Mouse (Mus musculus) megakaryocyte-erythroid progenitor cell, adult 5-6 weeks (primary cell): ENCODE results near the gene Macrod1. TPM values are rescaled to one million over a fixed set of nuclear protein-coding genes. Genes with fewer than 3 reads are reported as not detected.
A peak's percentile ranks its signal among the peaks of the same experiment; 100 is the strongest.

Source experiments
- ATAC-seq: replicated peaks from 2 replicates; pipeline ENCODE4 v1.8.0; 2016; ENCODE audit warnings: mild to moderate bottlenecking, inconsistent platforms; ENCODE audit not compliant: severe bottlenecking, poor library complexity, low FRiP score, low TSS enrichment
- total RNA-seq, 2 experiments: library from RNA; stranded (forward) in 1 of 2; stranded (reverse) in 1 of 2; fragments of 200-1000, 215-1000 nt in 1 of 2; fragments of >200 nt in 1 of 2; fragmentation: Nextera tagmentation in 1 of 2; gene quantifications; 2 replicates each; pipeline ENCODE4 v1.2.3; 2014 to 2017

Macrod1 gene
- total RNA-seq, 2 experiments from 2014 or later: 10.3 to 19.1 TPM

DNA sequence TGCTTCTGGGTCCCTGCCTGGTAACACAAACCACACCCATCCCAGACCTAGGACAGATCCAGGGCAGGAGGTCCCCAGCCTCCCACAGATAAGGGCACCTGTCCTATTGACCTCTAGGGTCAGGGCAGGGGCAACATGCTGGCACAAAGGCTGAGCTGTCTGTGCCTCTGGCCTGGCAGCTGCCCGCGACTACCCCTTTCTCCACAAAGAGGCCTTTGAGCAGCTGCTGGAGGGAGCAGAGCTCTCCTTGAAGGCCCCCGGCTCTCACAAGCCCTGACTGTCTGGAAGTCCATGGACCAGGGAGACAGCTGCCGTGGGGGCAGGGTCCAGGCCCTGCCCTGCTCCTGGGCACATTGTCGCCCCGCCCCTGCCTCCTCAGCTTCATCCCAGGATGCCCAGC, 98.6 kb downstream of the Macrod1 start:
- ATAC-seq: no peak

DNA sequence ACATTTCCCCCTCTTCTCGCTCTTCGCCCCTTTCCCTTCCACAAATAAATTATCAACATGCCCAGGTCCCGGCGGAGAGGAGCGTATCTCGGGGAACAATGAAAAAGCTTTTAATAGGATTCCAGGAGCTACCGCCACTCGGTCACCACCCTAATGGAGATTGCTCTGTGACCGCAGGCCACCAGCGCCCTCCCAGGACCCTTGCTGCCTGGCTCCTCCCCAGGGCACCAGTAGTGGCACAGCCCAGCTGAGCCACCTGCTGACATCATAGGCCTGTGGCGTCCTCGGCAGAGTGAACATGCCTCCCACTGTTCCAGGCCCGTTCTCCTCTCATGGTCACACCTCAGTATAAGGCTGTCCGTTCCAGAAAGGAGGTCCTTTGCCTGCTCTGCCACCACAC, 101.1 kb downstream of the Macrod1 start:
- no peak for ATAC-seq

DNA sequence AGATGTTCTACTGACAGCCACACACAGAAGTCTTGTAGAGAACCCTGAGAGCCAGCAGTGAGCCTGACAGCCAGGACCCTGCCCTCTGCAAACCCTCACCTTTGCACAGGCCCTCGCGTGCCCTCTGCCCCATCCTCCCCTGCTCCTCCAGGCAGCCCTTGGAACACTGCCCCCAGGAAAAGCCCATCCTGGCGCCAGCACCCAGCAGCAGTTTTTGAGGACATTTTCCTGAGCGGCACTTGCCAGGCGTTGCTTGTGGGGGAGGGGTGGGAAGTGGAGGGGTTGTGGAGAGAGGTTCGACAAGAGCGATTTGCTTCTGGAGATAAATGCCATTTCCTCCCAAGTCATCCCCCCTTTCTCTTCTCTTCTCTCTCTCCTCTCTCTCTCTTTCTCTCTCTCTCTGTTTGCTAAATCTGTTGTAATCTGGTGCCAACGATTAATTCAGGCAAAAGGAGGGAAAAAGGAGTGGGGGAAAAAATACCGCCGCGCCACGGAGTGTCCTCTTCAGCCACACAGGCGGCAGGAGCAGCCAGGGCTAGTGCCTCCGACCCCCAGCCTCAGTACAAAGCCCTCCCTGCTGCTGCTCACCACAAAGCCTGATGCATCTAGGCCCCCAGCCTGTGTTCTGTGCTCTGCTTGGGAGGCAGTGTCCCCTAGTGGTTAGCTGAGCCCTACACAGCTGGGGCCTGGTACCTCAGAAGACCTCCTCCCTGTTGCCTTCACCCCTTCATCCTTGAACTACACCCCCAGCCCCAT, 103.7 kb downstream of the Macrod1 start:
- ATAC-seq: no peak

DNA sequence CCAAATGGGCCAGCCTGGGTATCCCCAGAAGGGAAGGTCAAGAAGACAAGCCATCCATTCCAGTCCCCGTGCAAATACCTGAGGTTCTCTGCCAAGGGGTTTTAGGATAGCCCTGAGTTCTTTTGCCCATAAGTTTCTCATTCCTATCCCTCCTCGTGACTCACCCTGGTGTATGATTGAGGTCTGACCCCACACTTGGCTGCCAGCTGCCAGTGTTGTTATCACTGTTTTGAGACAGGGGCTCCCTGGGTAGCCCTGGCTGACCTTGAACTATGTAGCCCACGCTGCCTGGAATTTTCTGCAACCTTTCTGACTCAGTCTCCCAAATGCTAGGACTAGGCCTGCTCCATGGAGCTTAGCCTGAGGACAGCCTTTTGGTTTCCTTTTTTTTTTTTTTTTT, 104.5 kb downstream of the Macrod1 start:
- ATAC-seq: no peak

DNA sequence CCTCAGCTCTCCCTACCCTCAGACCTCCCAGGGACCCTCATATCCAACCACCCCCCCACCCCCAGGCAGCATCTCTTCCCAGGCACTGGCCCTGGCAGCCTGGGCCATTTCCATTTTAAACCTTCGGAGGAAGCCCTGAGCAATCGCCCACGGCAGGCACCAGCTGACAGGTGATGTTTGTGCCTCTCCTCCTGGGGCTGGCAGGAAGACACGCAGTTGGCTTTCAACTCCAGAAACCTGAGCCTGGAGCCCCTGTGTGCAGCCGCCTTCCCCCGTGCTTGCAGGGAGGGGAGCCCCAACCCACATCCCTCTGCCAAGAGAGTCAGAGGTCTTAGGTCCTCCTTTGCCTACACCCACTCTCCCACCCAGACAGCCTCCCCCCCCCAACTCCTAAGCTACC, 107.6 kb downstream of the Macrod1 start:
- ATAC-seq: no peak

DNA sequence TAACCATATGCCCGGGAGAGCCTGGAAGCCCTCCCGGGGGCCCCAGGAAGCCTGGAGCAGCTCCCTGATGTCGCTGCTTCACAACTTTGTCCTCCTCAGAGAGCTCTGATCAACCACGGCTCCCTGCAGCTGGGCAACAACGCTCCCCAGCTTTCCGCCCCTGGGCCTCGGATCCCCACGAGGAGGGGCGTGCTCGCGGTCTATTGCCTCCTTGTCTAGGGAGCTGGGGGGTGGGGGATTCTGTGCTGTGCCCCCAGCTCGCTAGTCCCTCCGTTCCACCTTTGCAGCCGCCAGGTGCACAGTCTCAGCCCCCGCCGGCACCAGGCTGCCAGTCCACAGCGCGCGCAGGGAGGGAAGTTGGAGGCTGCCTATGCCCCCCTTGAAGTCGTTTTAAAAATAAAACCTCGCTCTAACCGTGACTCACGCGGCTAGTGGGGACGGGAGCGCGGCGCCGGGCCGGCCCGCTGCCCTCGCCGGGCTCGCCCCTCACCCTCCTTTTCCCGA, 108.3 kb downstream of the Macrod1 start:
- ATAC-seq: no peak

DNA sequence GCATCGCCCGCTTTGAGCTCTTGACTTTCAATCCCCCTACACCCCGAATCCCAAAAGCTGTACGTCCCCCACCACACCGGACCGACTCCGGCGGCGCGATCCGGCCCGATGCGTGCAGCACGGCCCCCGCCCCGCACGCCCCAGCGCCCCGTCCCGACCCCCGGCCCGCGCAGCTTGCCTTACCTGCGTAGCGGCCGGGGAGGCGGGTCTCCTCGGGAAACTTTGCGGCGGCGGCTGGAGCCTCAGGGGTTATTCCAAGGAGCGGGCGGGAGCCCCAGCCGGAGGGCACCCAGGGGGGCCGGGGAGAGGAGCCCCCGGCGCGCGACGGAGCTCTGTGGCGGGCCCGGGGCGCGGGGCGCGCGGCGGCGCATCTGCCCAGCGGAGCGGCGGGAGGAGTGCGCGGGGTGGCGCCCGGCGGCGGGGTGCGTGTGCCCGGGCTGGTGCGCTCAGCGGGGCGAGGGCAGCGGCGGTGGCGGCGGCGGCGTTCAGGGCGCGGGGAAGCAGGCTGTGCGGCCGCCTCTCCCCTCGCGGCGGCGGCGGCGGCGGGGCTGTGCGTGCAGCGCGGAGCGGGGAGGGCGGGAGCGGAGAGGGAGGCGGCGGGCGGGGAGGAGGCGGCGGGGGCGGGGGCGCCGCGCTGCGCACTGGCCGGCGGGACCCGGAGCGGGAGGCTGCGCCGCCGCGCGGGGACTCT, 109.0 kb downstream of the Macrod1 start:
- no peak for ATAC-seq

DNA sequence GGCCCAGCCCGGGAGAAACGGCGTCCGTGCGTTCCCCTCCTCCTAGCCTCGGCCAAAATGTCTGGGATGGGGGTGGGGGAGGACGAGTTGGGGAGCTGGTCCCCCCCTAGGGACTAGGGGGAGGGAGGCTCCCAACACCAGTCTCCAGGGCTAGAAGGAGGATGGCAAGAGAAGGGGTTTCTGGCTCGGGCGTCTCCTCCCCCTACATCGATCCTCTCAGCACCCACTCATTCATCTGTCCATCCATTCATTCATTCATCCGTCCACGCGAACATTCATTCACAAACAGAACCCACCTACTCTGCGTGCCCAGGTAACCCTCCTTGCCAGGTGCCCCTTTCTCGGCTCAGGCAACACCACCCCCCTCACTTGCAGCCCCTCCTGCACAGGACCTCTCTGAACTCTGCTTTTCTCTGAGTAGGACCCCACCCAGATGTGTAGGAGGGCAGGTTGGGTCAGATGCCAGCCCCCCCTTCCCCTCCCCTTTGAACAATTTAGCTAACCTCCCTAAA, 109.6 kb downstream of the Macrod1 start:
- ATAC-seq: no peak

DNA sequence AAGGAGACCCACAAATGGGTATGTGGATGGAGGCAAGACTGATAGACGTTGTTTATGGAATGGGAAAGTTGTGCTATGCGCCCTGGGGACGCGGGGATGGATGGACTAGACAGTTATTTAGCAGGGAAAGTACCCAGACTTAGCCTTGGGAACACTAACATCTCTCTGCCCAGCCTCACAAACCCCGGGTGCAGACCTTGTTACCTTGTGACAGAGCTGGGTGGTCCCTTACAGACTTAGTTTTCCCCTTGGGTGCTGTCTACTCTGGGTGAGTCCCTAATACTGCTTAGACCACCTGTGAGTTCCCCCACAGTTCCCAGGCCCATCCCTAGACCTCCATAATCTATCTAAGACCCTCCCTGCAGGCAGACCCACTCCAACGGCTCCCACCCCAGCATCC, 110.2 kb downstream of the Macrod1 start:
- ATAC-seq: no peak

DNA sequence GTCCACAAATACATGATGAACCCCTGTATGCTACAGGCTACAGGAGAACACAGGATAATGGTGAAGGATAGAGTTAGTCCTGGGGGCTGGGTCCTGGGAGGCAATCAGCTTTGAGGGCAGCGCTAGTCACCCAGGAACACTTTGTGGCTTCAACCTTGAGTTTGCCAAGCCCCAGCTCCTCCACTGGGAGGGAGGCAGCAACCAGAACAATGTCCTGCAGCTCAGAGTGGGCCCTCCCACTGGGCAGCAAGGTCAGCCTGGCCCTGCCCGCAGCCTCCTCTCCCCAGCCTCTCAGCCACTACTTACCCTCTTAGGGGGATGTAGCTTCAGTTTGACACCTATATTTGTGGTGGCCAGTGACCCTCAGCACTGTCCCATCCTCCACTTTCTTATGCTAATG, 111.8 kb downstream of the Macrod1 start:
- ATAC-seq: no peak

DNA sequence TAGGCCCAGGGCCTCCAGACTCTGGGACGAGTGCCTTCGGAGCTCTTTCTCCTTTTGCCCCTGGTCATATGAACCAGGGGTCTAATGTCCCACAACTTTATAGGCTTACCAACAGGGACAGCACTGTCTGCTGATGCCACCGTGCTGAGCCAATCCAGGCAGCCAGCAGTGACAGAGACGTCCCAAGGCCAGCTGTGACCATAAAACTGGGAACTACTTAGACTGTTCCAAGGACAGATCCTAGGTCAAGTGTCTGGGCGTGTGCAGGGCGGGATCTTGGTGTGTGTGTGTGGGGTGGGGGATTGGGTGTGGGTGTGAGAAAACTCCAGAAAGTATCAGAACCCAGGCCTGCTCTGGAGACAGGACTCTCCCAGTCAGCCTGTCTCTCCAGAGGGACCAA, 114.3 kb downstream of the Macrod1 start:
- no peak for ATAC-seq

DNA sequence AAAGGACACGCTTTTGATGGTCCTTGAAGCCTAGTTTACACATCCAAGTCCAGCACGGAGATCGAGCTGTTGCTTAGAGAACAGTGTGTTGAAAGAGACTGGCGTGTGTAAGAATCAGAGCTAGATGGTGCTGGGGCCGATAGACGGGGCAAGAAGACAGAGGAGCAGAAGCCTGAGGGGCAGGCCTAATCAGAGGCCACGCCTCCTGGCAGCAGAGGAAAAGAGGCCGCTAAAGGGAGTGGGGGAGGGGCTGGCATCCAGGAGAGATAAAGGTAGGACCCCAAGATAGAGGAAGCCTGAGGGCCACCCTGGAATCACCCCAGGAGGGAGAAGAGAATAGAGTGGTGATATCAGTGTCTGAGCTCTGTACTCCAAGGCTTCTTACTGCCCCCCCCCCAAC, 114.8 kb downstream of the Macrod1 start:
- ATAC-seq: 0 out of 2 replicates have a peak, but pooled peaks have one; percentile 23

DNA sequence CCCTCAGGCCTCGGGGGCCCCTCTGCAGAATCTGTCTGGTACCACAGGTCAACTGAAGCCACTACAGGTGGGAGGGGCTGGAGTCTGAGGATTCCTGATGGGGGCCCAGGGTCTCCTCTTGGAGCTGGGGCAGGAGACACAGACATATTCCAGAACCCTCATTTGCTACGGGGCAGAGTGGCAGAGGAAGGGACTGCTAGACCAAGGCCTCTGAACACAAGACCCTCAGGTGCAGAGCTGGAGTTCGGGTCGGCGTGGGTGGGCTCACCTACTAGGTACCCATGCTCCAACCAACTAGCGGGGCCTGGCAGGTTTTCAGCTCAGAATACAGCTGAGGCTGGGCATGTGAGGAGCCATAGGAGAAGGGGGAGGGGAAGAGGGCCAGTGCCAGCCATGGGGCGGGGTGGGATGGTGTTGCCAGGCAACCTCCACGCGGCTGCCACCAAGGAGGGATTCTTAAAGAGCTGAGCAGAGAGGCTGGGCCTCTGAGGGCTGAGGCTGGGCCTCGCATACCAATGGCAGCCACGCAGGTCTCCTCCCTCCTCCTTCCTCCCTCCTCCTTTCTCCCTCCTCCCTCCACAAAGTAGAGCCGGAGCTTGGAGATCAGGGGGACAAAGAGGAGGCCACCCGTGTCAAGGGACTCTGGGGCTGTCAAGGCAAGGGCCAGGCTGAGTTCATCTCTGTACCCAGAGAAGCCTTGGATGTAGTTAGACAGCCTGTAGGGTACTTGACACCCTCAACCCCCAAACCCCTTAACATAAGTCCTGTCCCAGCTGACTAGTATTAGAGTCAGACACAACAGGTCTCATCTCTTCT, 115.6 kb downstream of the Macrod1 start:
- 0 out of 2 replicates have a peak, but pooled peaks have one; percentile 16 for ATAC-seq

DNA sequence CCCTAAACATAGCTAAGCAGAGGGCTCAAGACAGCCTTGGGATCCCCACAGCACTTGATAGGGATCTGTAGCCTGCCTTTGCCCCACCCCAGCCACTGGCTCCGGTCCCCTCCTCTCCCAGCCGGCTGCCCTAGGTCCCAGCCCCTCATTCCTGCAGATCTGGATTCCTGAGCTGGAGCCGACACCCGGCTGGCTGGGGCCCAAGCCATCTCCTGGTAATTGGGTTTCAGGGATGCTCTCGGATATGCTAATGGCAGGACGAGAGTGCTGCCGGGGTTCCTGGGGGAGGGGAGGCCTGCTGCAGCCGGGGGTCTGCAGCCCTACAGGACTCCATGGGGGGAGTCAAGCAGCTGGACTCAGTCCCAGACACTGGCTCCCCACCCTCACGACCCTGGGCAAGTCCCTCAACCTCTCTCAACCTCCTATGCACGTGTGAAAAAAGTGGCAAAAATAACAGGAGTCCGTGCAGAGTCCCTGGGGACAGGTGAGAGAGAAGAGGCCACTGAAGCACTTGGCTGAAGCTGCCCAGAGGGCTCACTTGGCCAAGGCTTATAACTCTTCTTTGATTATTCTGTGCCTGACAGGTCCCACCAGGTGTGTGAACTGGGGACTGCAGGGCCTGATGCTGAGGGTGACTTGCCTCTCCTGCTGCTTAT, 119.6 kb downstream of the Macrod1 start:
- ATAC-seq: no peak

DNA sequence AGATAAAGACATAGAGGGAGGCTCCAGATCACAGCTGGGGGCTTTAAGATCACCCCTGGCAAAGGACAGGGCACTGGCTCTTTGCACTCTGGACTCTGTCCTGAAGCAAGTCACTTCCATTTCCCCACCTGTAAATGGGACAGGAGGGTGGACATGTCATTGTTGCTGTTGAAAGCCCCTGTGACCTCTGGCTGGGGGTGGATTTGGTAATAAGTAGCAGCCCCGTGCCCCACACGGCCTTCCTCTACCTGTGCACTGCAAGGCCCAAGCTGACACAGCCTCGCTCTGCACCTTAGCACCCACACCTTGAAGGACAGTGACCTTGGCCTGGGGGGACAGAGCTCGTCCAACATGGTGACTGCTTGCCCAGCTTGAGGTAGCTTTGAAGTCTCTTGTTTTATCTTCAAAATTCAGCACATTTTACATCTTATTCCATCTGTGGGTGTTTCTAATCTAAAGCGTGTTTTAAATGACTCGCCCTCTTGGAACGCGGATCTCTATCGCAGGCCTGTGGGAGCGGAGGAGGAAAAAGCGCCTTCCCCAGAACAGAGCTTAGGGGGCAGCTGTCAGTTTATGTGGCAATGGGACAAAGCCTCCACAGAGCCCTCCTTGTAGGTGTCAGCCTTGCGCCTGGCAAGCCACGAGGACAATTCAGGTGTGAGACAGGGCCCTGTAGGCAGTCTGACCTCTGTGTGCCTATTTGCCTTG, 121.3 kb downstream of the Macrod1 start:
- no peak for ATAC-seq

DNA sequence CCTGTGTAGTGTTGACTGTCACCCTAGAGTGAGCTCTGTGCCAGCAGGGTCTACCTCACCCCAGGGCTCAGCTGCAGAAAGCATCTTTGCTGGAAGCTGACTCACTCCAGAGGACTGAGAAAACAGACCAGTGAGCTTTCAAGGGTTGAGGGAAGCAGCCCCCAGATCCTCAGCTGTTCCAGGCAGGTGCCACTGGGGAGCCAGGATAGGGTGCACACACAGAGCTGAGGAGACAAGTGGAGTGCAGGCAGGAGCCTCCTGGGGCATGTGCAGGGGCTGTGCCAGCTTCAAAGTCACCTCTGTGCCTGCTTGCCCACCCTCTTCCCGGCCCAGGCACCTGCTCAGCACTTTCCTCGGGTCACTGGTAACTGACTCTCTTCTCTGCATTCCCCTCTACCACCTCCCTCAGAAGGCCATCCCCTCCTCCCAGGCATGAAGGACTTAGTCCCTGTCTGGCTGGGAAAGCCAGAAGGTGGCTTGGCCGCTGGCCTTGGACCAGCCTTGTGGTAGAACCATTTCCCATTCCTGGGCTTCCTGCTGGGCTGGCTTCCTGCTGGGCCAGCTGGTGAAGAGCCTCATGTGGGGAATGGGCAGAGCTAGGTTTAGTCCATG, 122.3 kb downstream of the Macrod1 start:
- ATAC-seq: no peak

DNA sequence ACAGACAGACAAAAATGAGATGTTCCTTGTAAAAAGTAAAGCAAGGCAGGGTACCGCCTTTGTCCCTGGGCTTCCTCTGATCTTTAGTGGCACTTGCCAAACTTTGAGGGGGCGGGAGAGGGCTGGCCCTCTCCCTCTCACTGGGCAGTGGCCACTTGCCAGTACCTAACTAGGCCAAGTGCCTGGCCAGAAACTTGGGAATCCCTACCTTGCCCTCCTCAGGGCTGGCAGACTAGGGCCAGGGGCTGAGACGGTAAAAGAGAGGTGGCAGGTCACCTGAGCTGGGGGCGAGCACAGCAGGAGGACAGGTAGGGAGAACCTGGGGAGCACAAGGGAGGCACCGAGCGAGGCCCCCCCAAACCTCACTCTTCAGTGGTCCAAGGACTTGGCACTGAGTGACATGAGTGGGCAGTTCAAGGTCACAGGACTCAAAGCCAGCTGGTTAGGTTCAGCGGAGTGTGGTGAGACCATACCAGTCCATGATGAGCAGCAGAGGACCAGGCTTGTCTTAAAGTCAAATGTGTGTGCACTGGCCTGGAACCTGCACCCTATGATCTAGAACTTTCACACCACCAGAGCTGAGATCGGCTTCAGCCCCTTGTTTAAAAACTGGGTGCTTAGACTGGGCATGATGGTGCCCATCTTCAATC, 124.3 kb downstream of the Macrod1 start:
- ATAC-seq: no peak

DNA sequence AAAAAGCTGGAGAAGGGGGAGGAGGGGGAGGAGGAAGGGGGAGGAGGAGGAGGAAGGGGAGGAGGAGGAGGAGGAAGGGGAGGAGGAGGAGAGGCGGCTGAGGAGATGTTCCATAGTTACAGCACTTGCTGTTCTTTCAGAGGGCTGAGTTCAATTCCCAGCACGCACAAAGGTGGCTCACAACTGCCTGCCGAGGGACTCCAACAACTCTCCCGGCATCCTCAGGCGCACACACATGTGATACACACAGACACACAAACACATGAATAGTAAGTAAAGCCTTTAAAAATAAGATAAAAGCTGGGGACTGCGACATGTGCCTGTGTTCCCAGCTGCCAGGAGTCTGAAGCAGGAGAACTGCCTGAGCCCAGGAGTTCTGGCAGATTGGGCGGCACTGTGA, 124.9 kb downstream of the Macrod1 start:
- 0 out of 2 replicates have a peak, but pooled peaks have one; percentile 14 for ATAC-seq
